Mouse (Mus musculus): ENCODE measurements around the gene Cnpy1. TPM values are rescaled to one million over a fixed set of nuclear protein-coding genes. Genes with fewer than 3 reads are reported as not detected.

The Cnpy1 gene
- total and polyA plus RNA-seq, 3 experiments: not detected

Other genes starting within 250 kb of the Cnpy1 start
- 71.4 and 73.2 TPM in 2 replicates for gene Insig1, start 174.4 kb downstream of the Cnpy1 start, total RNA-seq (2012; rRNA removed)
- 10 to 100 TPM in 1 of 2 experiments, not detected in 1; 61.3 TPM for gene Insig1, start 174.4 kb downstream of the Cnpy1 start, polyA plus RNA-seq (2012; ENCODE audit: insufficient read depth in 1 of 2, insufficient read length in 2 of 2, low read depth in 1 of 2, low replicate concordance in 2 of 2, missing spikeins in 1 of 2)
- not detected in 2 replicates for gene En2, start 80.1 kb downstream of the Cnpy1 start, total RNA-seq (2012; rRNA removed)
- not detected for gene En2, start 80.1 kb downstream of the Cnpy1 start, polyA plus RNA-seq (2012; ENCODE audit: insufficient read depth in 1 of 2, insufficient read length in 2 of 2, low read depth in 1 of 2, low replicate concordance in 2 of 2, missing spikeins in 1 of 2)
- gene Rbm33, start 71.3 kb upstream of the Cnpy1 start, total RNA-seq (2012; rRNA removed): 14.6 and 21.8 TPM in 2 replicates
- 10 to 100 TPM in 1 of 2 experiments, not detected in 1; 60.3 TPM for gene Rbm33, start 71.3 kb upstream of the Cnpy1 start, polyA plus RNA-seq (2012; ENCODE audit: insufficient read depth in 1 of 2, insufficient read length in 2 of 2, low read depth in 1 of 2, low replicate concordance in 2 of 2, missing spikeins in 1 of 2)
- not detected in 2 replicates for gene Shh, start 221.4 kb upstream of the Cnpy1 start, total RNA-seq (2012; rRNA removed)
- not detected for gene Shh, start 221.4 kb upstream of the Cnpy1 start, polyA plus RNA-seq (2012; ENCODE audit: insufficient read depth in 1 of 2, insufficient read length in 2 of 2, low read depth in 1 of 2, low replicate concordance in 2 of 2, missing spikeins in 1 of 2)